In genomic region chr7:130978545-130978944, GRCm38 (mm10) we compare ENCODE assay signal across 26 mouse cellular contexts. TPM values are rescaled to one million over a fixed set of nuclear protein-coding genes. Genes with fewer than 3 reads are reported as not detected.
DNase-seq lines count a peak whose midpoint lies in the region; ATAC-seq and TF ChIP-seq lines count a peak whose summit lies in the region.
"Had no signal": no experiment of that assay in that cellular context is flagged by ENCODE, and none has a peak within 500 bp of the region (broad histone marks: within the 10 kb centered on the region; RNA-seq: fewer than 3 reads in every experiment).

No protein-coding gene starts in this region.

- H3K4me1 ChIP-seq in heart, adult 2 months (ENCODE audit: control insufficient read depth, insufficient read depth, low read length), result peaks cover 15% of the 10 kb centered on the region
- peaks cover 41% of the 10 kb centered on the region for H3K4me1 ChIP-seq in heart, embryonic 15.5 days (replicated peaks)
- peaks cover 48% of the 10 kb centered on the region for H3K4me1 ChIP-seq in lung, embryonic 16.5 days (replicated peaks; ENCODE audit: control insufficient read depth, insufficient read depth, low read length)
- H3K4me1 ChIP-seq: liver, embryonic 13.5 days had no signal

- H3K4me3 ChIP-seq in heart, adult 2 months, result no peak overlapping the region
- no peak overlapping the region for H3K4me3 ChIP-seq in heart, embryonic 15.5 days
- no peak overlapping the region for H3K4me3 ChIP-seq in lung, embryonic 16.5 days (ENCODE audit: low read length)
- H3K4me3 ChIP-seq: forebrain, embryonic 13.5 days; hindbrain, embryonic 10.5 days; hindbrain, embryonic 15.5 days; limb, embryonic 15.5 days; liver, embryonic 13.5 days; midbrain, embryonic 15.5 days had no signal

- ATAC-seq in heart, embryonic 15.5 days (replicated peaks; ENCODE audit: insufficient number of reproducible peaks, insufficient read depth, low FRiP score, low read depth), result no peak
- no peak for ATAC-seq in lung, embryonic 16.5 days (ENCODE audit: low read depth)
- ATAC-seq: activated CD4-positive, CD25-positive, alpha-beta regulatory T cell, adult 4 months; inflammation-experienced regulatory T-cells, adult 6 months had no signal

- no peak overlapping the region for H3K9ac ChIP-seq in heart, adult 2 months (ENCODE audit: low read depth, low read length)
- H3K9ac ChIP-seq in heart, embryonic 15.5 days, result no peak overlapping the region
- 0 out of 2 replicates have a peak overlapping the region, but pooled peaks have one; percentile 9 for H3K9ac ChIP-seq in lung, embryonic 16.5 days (ENCODE audit: low read length)
- H3K9ac ChIP-seq: forebrain, embryonic 13.5 days; hindbrain, embryonic 15.5 days; limb, embryonic 15.5 days; liver, embryonic 13.5 days; midbrain, embryonic 15.5 days had no signal

- TF ChIP-seq EP300 in heart, adult 2 months (IDR thresholded peaks at IDR 0.05; ENCODE audit: insufficient read depth, low read depth, low read length), result no peak

- H3K27ac ChIP-seq in heart, adult 2 months, result peak overlapping the region; percentile 68
- peak overlapping the region; percentile 82 for H3K27ac ChIP-seq in heart, embryonic 15.5 days
- no peak overlapping the region for H3K27ac ChIP-seq in lung, embryonic 16.5 days (ENCODE audit: low read length)
- H3K27ac ChIP-seq: forebrain, embryonic 13.5 days; hindbrain, embryonic 10.5 days; hindbrain, embryonic 15.5 days; liver, embryonic 13.5 days; midbrain, embryonic 15.5 days had no signal

- no peak for TF ChIP-seq CTCF in heart, adult 2 months (IDR thresholded peaks at IDR 0.05)

- H3K9me3 ChIP-seq in heart, embryonic 15.5 days (replicated peaks), result no peaks in the 10 kb centered on the region
- H3K9me3 ChIP-seq in lung, embryonic 16.5 days (ENCODE audit: control insufficient read depth, low read length), result no peaks in the 10 kb centered on the region
- H3K9me3 ChIP-seq: forebrain, embryonic 13.5 days; hindbrain, embryonic 10.5 days; hindbrain, embryonic 15.5 days; limb, embryonic 15.5 days; liver, embryonic 13.5 days; midbrain, embryonic 15.5 days had no signal

- no peak for DNase-seq in heart, adult 2 months
- DNase-seq in heart, adult 8-10 months (ENCODE audit: low spot score), result no peak
- no peak for DNase-seq in heart, adult 11 months
- DNase-seq in lung, postnatal 4 days, result no peak
- no peak for DNase-seq in adrenal gland, adult 18-20 months (ENCODE audit: low spot score in 2 of 2)
- DNase-seq: B cell, adult 2 months; liver, embryonic 13.5 days; spleen, adult 18-20 months; thymus, postnatal 14 days had no signal

- intact Hi-C loops in heart, adult 2 months (cut with DNase I), result no loop called here

- H3K79me2 ChIP-seq in heart, adult 2 months (replicated peaks; ENCODE audit: control insufficient read depth, insufficient read depth, low read length), result no peaks in the 10 kb centered on the region

- no peak overlapping the region for H3K4me2 ChIP-seq in heart, embryonic 15.5 days
- H3K4me2 ChIP-seq in lung, embryonic 16.5 days (ENCODE audit: low read depth, low read length), result no peak overlapping the region
- H3K4me2 ChIP-seq: forebrain, embryonic 13.5 days; hindbrain, embryonic 15.5 days; limb, embryonic 15.5 days; liver, embryonic 13.5 days; midbrain, embryonic 15.5 days had no signal

- no peak for TF ChIP-seq POLR2A in heart, adult 2 months (IDR thresholded peaks at IDR 0.05; ENCODE audit: insufficient read depth, low read depth, low read length)

- WGBS in heart, adult 2 months, result 45% methylated on average over 1 of the region's 1 CpGs
- 44% methylated on average over 1 of the region's 1 CpGs for WGBS in heart, embryonic 15.5 days
- WGBS in lung, embryonic 16.5 days, result 84% methylated on average over 1 of the region's 1 CpGs

- no peaks in the 10 kb centered on the region for H3K36me3 ChIP-seq in heart, adult 2 months (ENCODE audit: control insufficient read depth, insufficient read depth, low read length)
- no peaks in the 10 kb centered on the region; the same call in 1 of the 2 replicates for H3K36me3 ChIP-seq in heart, embryonic 15.5 days
- H3K36me3 ChIP-seq in lung, embryonic 16.5 days (ENCODE audit: control insufficient read depth, insufficient read depth, low read length), result no peaks in the 10 kb centered on the region
- H3K36me3 ChIP-seq: hindbrain, embryonic 10.5 days; hindbrain, embryonic 15.5 days; liver, embryonic 13.5 days; midbrain, embryonic 15.5 days had no signal

- no peaks in the 10 kb centered on the region for H3K27me3 ChIP-seq in heart, adult 2 months (ENCODE audit: control insufficient read depth, insufficient read depth, low read length)
- H3K27me3 ChIP-seq in heart, embryonic 15.5 days, result no peaks in the 10 kb centered on the region
- H3K27me3 ChIP-seq in lung, embryonic 16.5 days (ENCODE audit: control insufficient read depth, insufficient read depth, low read depth, low read length), result no peaks in the 10 kb centered on the region
- H3K27me3 ChIP-seq: forebrain, embryonic 13.5 days; limb, embryonic 15.5 days; liver, embryonic 13.5 days; midbrain, embryonic 15.5 days had no signal

RNA-seq across cellular contexts. Expression of gene Htra1, which starts 42.6 kb away (rescaled TPM):
- total RNA-seq in heart, adult 2 months (2021), result 100 to 1,000 TPM; 102 to 117 TPM
- polyA plus RNA-seq in heart, adult 2 months (2012; rRNA removed), result 85.7 and 91.1 TPM in 2 replicates
- total RNA-seq in heart, adult 8-10 months (2022), result 100 to 1,000 TPM in 3 of 4 experiments, 10 to 100 TPM in 1; 96.9 to 118 (median 112) TPM
- polyA plus RNA-seq in heart, embryonic 15.5 days (2015; fragmentation: Nextera tagmentation; extraction: Ambion mirVana), result 78.0 and 80.3 TPM in 2 replicates
- polyA plus RNA-seq in lung, embryonic 16.5 days (2015; fragmentation: Nextera tagmentation; extraction: Ambion mirVana), result 71.6 and 75.7 TPM in 2 replicates
- 10 to 100 TPM; 31.8 to 79.5 TPM for total RNA-seq in adrenal gland, adult 18-20 months (2021)
- total RNA-seq: neutrophil, adult 5-6 weeks had no signal
- polyA plus RNA-seq: inflammation-experienced regulatory T-cells, adult 6 months had no signal

RNA-seq across cellular contexts. Expression of gene Dmbt1, which starts 53.3 kb away (rescaled TPM):
- total RNA-seq in heart, adult 2 months (2021), result not detected
- polyA plus RNA-seq in heart, adult 2 months (2012; rRNA removed), result 0.03 and 0.04 TPM in 2 replicates
- total RNA-seq in heart, adult 8-10 months (2022), result under 1 TPM in 1 of 4 experiments, not detected in 3; 0.09 TPM
- polyA plus RNA-seq in heart, embryonic 15.5 days (2015; fragmentation: Nextera tagmentation; extraction: Ambion mirVana), result 0.06 TPM in 1 of 2 replicates, not detected in the other
- polyA plus RNA-seq in lung, embryonic 16.5 days (2015; fragmentation: Nextera tagmentation; extraction: Ambion mirVana), result 0.04 TPM in 1 of 2 replicates, not detected in the other
- not detected for total RNA-seq in adrenal gland, adult 18-20 months (2021)
- total RNA-seq: adrenal gland, adult 8-10 months; gastrocnemius, adult 8-10 months; layer of hippocampus, adult 18-20 months; layer of hippocampus, postnatal 25 days; left cerebral cortex, postnatal 36 days; neutrophil, adult 5-6 weeks had no signal
- polyA plus RNA-seq: activated CD4-positive, CD25-positive, alpha-beta regulatory T cell, adult 4 months; hindbrain, embryonic 10.5 days; hindbrain, embryonic 15.5 days; inflammation-experienced regulatory T-cells, adult 6 months; kidney, embryonic 14.5 days; liver, embryonic 13.5 days; neural tube, embryonic 11.5 days had no signal
